Mouse (Mus musculus): ENCODE data around the gene Scn11a.

Scn11a gene

DNA sequence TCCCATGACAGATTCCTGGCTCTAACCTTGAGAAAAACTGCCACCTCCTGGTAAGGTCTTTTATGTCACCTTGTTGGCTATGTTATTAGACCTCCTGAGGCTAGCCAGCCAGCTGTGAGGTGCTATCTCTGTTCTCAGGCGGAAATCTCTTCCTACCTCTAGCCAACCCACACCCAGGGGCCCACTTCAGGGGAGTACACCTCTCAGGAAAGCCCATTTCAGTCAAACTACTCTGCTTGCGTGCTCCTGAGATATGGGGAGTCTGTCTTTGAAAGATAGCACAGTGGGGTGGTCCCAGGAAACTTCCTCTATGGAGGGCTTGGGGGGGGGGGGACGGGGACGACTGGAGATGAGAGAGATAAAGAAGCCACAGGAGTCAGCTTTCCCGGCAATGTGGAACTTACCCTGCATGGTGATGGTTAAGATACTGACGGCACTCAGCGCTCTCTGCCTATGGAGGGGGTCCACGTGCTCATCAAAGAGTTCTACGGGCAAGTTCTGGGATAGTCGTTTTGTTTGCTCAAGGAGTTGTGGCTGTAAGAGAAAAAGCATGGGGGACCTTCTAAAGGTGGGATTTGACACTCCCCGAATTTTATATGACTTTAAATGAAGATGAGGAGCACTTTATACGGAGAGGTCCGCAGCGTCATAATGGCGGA, 29.9 kb downstream of the Scn11a start:
- no peak for DNase-seq (ENCODE audit: low spot score)

DNA sequence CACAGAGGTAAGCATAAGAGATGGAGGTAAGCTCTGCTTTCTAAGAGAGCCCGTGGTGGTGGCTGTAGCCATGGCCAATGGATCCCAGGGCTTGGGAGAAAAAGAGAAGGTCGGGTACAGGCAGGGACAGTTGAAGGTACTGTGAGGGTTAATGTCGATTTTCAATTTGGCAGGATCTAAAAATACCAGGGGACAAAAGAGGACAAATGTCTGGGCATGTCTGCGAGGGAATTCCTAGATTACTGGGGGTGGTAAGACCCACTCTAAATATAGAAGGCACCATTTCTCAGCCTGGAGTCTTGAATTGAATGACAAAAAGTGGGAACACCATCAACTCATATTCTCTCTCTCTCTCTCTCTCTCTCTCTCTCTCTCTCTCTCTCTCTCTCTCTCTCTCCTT, 30.8 kb downstream of the Scn11a start:
- no peak for DNase-seq (ENCODE audit: low spot score)

DNA sequence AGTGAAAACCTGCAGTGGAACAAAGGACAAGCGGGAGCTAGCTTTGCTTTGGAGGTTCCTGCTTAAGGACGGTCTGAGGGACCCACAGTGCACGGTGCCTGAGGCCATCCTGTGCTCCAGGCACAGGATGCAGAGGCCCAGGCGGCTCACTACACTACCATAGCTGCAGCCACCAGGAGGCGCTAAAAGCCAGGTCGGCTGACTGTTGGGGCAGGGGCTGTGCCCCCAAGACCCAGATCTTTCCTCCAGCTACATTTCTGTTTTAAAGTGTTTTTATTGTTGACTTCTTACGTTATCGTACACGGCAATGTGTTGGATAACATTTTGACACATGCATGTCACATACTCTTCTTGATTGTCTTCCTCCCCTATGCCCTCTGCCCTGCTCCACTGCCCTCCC, 32.8 kb downstream of the Scn11a start:
- no peak for DNase-seq (ENCODE audit: low spot score)

DNA sequence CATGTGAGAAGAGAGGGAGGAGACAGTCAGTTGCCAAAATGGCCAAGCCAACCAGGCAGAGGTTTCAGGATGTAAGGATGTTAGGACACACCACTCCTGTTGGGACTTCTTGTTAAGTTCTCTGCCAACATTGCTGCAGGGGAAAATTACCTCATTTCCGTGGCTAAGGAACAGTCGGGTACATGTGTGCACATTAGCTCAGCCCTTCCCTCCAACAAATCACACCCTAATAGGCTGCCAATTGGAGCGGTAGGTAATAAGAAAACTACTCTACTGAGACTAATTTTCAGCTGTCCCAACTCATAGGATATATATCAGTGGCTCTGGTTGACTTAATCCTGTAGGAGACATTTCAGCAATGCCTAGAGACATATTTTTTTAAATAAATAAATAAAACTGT, 44.4 kb downstream of the Scn11a start:
- no peak for DNase-seq (ENCODE audit: low spot score)

DNA sequence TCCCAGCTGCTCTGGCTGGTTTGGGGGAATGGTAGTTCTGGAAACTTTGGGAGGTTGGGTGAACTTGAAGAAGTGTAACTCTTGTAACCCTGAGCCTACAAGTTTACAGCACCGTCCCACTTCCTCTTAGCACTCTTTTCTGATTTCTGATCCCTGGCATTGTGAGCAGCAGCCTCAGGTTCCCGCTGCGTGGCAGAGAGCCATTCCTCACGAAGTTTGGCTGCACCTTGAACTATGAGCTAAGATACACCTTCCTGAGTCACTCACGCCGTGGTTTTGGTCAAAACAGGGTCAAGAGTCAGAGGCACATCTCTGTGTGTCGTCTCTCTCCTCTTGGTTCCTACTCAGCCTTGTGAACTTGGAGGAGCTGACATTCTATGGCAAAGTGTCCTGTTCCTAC, 48.6 kb downstream of the Scn11a start:
- DNase-seq (ENCODE audit: low spot score) = no peak

DNA sequence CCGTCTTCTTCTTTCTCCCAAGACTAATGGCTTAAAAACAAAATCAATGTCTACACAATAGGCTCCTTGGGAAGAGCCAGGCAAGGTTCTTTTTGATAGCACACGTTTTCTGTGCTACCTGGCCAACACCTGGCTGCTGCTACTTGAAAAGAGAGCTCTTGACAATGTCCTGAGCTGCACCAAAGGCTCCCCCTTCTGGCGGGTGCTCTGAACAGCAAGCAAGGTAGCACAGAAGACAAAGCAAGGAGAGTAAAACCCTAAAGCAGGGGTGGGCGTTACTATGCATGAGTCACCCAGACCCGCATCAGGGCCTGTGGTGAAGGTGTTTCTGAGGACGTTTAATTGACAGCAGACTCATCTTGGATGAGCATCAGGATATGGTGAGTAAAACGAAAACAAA, 56.7 kb downstream of the Scn11a start:
- no peak for DNase-seq (ENCODE audit: low spot score)

DNA sequence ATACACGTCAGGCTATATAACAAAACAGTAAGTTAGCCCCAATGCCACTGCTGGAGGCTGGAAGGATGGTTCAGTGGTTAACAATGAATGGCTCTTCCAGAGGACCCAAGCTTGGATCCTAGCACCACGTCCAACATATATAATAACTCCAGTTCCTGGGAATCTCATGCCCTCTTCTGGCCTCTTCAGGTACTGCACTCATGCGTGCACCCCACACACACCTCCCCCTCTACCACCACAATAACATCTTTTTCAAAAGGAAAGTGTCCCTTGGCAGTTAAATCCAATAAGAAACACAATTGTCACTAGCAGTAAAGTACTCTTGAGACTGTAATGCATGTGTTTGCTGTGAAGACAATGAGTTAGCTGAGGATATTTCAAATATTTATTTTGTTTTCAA, 65.0 kb downstream of the Scn11a start:
- no peak for DNase-seq (ENCODE audit: low spot score)

DNA sequence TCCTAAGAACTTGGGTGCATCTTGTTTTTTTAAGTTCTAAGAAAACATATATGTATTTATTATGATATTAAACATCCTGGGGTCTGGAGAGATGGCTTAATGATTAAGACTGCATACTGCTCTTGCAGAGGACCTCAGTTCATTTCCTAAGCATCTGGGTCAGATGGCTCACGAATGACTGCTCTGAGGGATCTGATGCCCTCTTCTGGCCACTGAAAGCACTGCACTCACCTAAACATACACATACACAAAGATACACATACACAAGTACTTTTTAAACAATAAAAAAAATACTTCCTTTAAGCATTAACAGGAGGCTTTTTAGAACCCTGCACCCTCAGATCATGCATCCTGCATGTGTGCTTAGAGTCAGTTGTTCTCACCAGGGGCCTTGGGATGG, 65.8 kb downstream of the Scn11a start:
- no peak for DNase-seq (ENCODE audit: low spot score)

DNA sequence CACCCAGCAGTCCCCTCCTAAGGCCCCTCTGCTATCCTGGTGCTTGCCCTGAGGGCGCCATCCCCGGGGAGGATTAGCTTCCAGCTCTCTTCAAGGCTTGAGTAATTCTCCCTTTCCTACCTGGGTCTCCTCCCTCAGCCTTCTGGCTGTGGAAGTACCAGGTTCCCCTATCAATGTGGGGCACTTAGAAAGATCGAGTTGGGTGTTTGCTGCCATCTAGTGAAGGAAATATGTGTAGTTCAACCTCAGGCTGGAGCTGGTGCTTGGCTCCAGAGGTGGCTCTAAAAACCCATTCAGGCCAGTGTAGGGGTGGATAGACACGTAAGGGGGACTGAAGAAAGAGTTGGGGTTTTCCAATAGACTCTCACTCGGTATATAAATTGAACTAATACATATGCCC, 73.7 kb downstream of the Scn11a start:
- no peak for DNase-seq (ENCODE audit: low spot score)

DNA sequence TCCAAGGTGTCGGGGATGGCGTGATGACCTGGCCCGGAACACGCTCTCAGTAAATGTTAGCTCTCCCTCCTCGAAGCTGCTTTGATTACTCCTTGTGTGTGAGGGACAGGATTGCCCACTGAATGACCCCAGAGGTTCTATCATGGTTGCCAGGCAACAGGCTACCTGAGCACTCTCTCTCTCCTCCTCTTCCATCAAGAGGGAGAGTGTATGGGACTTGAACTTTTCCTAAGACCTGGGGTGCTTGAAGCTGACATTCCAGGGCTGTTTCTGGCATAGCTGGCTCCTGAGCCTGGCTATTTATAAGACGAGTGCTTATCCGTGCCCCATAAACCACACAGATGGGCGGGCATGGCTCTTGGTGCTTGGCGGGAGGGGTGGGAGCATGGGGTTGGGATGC, 76.1 kb downstream of the Scn11a start:
- no peak for DNase-seq (ENCODE audit: low spot score)

DNA sequence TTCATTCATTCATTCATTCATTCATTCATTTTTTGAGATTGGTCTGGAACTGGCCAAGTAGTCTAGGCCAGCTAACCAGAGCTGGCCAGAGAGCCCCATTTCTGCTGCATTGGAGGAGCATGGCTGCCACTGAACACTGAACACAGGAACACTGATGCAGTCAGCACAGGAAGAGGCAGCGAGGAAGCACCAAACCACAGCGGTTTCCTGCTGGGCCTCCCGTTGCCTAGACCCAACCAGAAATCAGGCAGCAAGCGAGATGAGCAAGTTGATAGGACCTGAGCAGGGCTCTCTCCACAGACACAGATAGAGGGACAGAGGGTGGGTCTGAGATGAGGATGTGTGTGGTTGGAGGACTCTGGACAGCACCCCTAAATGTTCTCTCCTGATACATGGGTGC, 81.4 kb downstream of the Scn11a start:
- DNase-seq (ENCODE audit: low spot score) = no peak

DNA sequence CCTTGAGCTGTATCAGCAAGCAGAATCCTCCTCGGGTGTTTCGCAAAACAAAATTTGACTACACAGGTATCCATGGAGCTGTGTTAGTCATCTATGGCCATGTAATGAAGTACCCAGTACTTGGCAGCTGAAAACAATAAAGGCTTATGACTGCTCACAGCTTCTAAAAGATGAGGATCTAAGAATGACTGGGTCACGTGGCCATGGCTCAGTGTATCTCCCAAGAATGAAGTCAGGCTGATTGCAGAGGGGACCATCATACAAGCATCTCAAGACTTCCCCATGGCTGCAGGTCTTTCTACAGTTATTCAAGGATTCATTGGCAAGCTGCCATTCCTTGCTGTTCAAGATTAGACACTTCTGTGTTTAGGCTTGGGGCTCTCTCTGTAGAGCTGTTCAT, 81.9 kb downstream of the Scn11a start:
- no peak for DNase-seq (ENCODE audit: low spot score)

DNA sequence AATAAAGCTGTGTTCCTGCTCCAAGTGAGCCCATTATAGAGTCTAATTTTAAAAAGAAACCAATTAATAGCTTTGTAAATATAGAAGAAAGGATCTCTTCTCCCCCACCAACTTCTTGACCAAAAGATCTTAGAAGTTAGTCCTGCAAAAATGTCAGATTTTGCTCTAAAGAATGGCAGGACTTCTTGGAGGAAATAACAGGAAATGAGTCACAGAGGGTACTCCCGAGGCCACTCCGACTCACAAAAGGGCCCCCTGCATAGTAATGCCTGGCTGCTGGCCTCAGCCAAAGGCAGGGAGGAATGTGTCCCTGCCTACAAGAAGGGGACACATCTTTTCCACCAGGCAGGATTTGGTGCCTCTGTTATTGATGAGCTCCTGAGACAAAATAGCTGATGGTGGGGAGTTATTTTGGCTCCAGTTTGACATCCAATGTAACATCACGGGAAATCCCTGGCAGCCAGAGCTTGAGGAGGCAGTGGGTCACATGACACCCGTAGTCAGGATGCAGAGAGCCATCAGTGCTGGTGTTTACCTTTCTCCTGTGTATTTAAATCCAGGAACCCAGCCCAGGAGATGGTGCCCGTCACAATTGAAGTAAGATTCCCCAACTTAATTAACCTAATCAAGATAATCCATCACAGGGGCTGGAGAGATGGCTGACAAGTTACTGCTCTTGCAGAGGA, 84.0 kb downstream of the Scn11a start:
- no peak for DNase-seq (ENCODE audit: low spot score)

DNA sequence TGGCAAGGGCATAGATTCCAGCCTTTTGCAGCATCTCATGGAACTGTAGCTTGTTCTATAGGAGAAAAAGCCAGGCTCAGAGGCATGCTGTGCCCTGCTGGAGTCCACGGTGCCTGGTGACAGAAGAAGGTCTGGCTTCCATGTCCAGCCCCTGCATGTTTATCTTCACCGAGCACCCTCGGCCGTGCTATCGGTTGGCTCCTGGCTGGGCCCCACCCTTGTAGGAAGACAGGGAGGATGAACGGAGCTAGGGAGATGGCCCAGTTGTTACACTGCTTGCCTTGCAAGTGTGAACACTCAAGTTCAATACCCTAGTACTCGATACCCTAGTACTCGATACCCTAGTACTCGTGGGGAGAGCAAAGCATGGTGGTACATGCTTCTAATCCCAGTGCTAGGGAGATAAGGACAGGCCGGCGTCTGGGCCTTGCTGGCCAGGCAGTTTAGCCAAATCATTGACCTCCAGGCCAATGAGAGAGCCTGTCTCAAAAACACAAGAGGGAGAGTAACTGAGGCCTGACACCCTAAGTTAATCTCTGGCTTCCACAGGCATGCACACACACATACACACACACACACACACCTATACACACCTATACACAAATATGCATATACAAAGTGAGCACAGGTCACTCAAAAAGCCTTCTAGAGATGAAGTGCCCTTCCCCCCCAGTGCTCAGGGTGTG, 96.7 kb downstream of the Scn11a start:
- no peak for DNase-seq (ENCODE audit: low spot score)

DNA sequence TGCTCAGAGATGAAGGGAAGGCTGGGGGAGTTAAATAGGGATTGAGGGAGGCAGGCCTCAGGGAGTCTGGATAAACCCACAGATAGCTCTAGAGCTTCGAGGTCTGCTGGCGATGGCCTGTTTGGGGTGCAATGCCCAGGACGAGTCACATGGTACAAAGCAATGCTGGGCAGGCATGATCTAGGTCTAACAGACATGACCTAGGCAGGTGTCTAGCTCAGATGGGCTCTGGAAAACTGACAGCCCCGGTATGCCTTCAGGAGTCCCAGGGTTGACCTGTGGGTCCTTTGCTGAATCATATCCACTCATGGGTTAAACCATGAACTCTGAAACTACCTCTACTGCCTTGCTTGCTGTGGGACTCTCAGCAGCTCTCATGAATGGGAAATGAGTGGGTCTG, 98.3 kb downstream of the Scn11a start:
- DNase-seq (ENCODE audit: low spot score) = no peak

DNA sequence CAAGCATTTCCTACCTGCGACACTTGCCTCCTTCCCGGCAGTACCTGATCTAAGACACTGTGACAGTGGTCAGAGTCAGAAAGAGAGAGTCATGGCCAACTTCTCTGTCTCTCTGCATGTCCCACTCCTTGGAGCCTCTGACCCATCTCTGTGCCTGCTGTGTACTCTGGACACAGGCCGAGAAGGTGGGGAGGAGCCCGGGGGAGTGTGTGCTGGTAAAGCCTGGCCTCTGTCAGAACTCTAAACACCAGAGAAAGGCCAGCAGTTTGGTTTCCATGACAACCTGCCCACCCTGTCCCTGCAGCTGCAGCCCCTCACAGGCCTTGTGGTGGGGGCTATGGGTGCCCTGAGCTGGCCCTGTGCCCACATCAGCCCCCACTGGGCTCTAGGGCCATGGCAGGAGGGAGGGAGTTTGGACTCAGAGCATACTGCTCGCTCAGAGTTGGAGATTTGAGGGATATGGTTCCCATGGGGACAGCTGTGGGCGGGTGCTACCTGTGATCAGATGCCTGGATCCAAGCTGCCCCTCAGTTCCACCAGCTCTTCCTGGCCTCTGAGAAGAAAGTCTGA, 99.9 kb downstream of the Scn11a start:
- DNase-seq (ENCODE audit: low spot score) = no peak

DNA sequence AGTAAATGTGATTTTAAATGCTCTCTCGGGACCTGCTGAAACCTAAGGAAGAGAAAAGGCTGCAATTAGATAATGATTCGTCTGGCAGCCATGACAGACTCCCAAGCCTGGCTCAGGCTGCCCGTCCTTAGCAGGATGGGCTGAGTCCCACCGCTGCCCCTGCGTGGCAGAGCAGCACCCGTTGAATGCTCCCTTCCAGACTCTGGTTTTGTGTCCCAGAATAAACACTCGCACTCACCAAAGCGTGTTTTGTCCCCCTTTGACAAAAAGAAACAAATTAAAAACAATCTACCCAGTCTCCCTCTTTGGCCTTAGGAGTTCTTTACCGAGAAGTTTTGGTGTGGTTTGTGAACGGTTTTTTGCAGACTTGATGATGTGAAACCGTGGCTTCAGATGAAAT, 106.0 kb downstream of the Scn11a start, which contains the start of gene Scn10a:
Gene Scn10a (minus strand): TSS at position 101 of the 400 bp plus-strand sequence.
- DNase-seq (ENCODE audit: low spot score) = no peak

DNA sequence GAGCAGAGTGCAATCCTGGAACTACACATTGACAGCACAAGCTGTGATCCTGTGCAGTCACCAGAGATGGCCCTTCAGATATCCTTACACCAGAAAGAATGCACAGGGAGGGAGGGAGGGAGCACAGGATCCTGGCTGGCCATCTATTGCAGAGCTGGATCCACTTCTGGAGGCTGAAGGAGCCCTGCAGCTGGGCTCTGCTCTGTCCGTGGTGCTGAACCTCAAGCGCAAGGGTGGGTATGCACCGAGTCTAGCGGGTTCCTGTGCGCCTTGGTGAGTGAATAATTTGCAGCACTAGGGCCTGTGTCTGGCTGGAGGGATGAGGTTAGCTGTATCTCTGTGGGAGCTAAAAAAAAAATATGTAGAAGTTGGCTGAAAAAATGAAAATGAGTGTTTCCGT, 118.6 kb downstream of the Scn11a start:
- peak; percentile 52 for DNase-seq (ENCODE audit: low spot score)
